Mouse (Mus musculus) testis, adult 2 months (tissue): ENCODE measurements around the gene Palld.

Experiments used
- CTCF ChIP-seq: fragments of 200-500 bp; IDR thresholded peaks from 2 replicates; pipeline ENCODE4 v1.5.1; 2012; ENCODE audit warnings: low read depth, mild to moderate bottlenecking, inconsistent platforms, low read length, moderate library complexity; ENCODE audit not compliant: control insufficient read depth, insufficient read depth, insufficient replicate concordance
- POLR2A ChIP-seq: fragments of 200-500 bp; IDR thresholded peaks from 2 replicates; pipeline ENCODE4 v1.6.1; 2012; ENCODE audit warnings: low read depth, mild to moderate bottlenecking, inconsistent platforms, low read length, moderate library complexity; ENCODE audit not compliant: control insufficient read depth

GRCm38 (mm10) chr8:61865365-61865764 lies 37.1 kb downstream of the Palld start:
- no peak for TF ChIP-seq CTCF
- TF ChIP-seq POLR2A = no peak
